Comparison of ENCODE assay signal across 8 mouse cellular contexts in the genomic region with DNA sequence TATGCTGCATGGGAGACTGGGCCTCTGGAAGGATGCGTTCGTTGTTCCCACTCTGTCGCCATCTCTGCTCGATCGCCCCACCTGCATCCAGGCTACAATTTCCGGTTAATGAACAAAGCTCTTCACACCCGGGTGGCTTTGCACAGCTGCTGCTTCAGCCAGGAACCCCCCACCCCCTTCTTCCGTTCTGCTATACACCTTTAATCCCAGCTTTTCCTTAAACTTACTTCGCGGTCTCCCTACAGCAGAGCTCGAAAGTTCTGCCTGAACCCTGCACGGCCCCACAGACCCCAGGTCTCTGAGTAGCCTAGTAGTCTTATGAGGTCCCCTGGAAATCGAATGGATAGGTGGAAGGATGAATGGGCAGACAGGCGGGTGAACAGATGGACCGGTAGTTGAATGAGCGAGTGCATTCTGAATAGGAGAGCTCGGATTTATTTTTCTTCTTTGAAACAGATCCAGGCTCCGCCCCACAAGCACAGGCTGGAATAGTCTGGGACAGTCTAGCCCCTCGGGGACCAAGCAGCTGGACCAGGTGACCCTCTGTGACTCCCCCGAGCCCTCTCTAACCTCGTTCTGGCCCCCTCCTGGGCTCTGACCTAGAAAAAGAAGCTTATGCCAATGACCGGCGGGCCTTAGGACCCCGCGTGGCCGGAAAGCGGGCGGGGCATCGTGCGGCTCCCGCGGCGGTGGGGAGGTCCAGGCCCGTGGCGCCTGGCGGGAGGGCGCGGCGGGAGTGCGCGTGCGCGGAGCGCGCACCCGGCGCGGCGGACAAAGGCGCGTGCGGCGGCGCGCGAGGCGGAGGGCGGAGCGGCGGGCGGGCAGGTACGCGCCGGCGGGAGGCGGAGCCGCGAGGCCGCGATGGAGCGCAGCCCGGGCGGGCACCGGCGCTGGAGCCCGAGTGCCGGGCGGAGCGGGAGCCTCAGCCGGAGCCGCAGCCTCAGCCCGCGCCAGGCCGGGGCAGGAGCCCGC. TPM values are rescaled to one million over a fixed set of nuclear protein-coding genes. Genes with fewer than 3 reads are reported as not detected.
DNase-seq lines count a peak whose midpoint lies in the region; ATAC-seq and TF ChIP-seq lines count a peak whose summit lies in the region.

A gene (plus strand): TSS at position 908 of the 972 bp plus-strand sequence.

- H3K36me3 ChIP-seq in forebrain, embryonic 10.5 days (replicated peaks) = peaks cover 28% of the 10 kb centered on the region
- peaks cover 2% of the 10 kb centered on the region for H3K36me3 ChIP-seq in heart, embryonic 14.5 days (ENCODE audit: control insufficient read depth, insufficient read depth, low read length)
- H3K36me3 ChIP-seq in liver, embryonic 11.5 days (ENCODE audit: control insufficient read depth, insufficient read depth, low read length) = no peaks in the 10 kb centered on the region; the same call in 1 of the 2 replicates
- no peaks in the 10 kb centered on the region for H3K36me3 ChIP-seq in myocyte (ENCODE audit: control insufficient read depth, insufficient read depth)

- peak within 1 kb of the TSS; percentile 85 for H3K4me2 ChIP-seq in heart, embryonic 14.5 days (ENCODE audit: low read length)
- H3K4me2 ChIP-seq in liver, embryonic 11.5 days = peak within 1 kb of the TSS; percentile 98
- H3K4me2 ChIP-seq in myocyte (ENCODE audit: low read depth) = peak within 1 kb of the TSS; percentile 93

- H3K4me3 ChIP-seq in forebrain, embryonic 10.5 days = peak within 1 kb of the TSS; percentile 79
- peak within 1 kb of the TSS; percentile 61 to 83 for H3K4me3 ChIP-seq in heart, embryonic 14.5 days (ENCODE audit: control insufficient read depth in 1 of 2, insufficient read depth in 1 of 2, low read depth in 1 of 2, low read length in 2 of 2)
- peak within 1 kb of the TSS; percentile 79 for H3K4me3 ChIP-seq in liver, embryonic 11.5 days (ENCODE audit: low read depth, low read length)
- peak within 1 kb of the TSS; percentile 39 for H3K4me3 ChIP-seq in myocyte

- H3K4me1 ChIP-seq in forebrain, embryonic 10.5 days = peaks cover 60% of the 10 kb centered on the region
- peaks cover 3 to 29% of the 10 kb centered on the region in 2 experiments; a peak in 3 of 4 replicates for H3K4me1 ChIP-seq in heart, embryonic 14.5 days (ENCODE audit: control insufficient read depth in 2 of 2, insufficient read depth in 2 of 2, low read length in 2 of 2)
- peaks cover 25% of the 10 kb centered on the region for H3K4me1 ChIP-seq in liver, embryonic 11.5 days (replicated peaks; ENCODE audit: control insufficient read depth, insufficient read depth, low read length)

- H3K27me3 ChIP-seq in forebrain, embryonic 10.5 days (ENCODE audit: poor library complexity, severe bottlenecking) = peaks cover 35% of the 10 kb centered on the region
- H3K27me3 ChIP-seq in heart, embryonic 14.5 days (ENCODE audit: control insufficient read depth, insufficient read depth, low read length) = 0 out of 2 replicates have a peak, but pooled peaks cover 3% of the 10 kb centered on the region
- peaks cover 48% of the 10 kb centered on the region for H3K27me3 ChIP-seq in liver, embryonic 11.5 days (replicated peaks; ENCODE audit: control insufficient read depth, insufficient read depth, low read length)
- no peaks in the 10 kb centered on the region for H3K27me3 ChIP-seq in myocyte (ENCODE audit: control insufficient read depth, insufficient read depth, insufficient read length)

- peak; percentile 56 for DNase-seq in c-Kit-positive CD71-negative TER-119-negative erythroid progenitor cells, embryonic 14.5 days (ENCODE audit: low read depth)
- peak; percentile 89 for DNase-seq in forebrain, embryonic 10.5 days (ENCODE audit: extremely low spot score, low spot score)
- DNase-seq in kidney, postnatal 10 days = peak; percentile 95
- DNase-seq in liver, embryonic 11.5 days (ENCODE audit: low spot score) = peak; percentile 89
- peak; percentile 85 to 93 for DNase-seq in spleen, postnatal 4 days (ENCODE audit: low spot score in 2 of 2)

- peak; percentile 71 for TF ChIP-seq POLR2A in myocyte (IDR thresholded peaks at IDR 0.05; ENCODE audit: insufficient read length, low read depth)

- 2% methylated on average over 85 of the region's 85 CpGs for WGBS in forebrain, embryonic 10.5 days
- under 1% methylated on average over 69 of the region's 85 CpGs for WGBS in heart, embryonic 14.5 days
- WGBS in liver, embryonic 11.5 days = under 1% methylated on average over 83 of the region's 85 CpGs

- peak; percentile 74 for ATAC-seq in CD4-positive, CD25-positive, alpha-beta regulatory T cell, adult 4 months
- peak; percentile 90 for ATAC-seq in heart, embryonic 14.5 days (ENCODE audit: insufficient number of reproducible peaks, insufficient read depth, low FRiP score, low read depth)
- peak; percentile 88 for ATAC-seq in liver, embryonic 11.5 days (replicated peaks; ENCODE audit: low FRiP score)

- peak within 1 kb of the TSS; percentile 99 for H3K27ac ChIP-seq in forebrain, embryonic 10.5 days
- H3K27ac ChIP-seq in heart, embryonic 14.5 days (replicated peaks in 1 of 2; ENCODE audit: control insufficient read depth in 1 of 2, insufficient read depth in 1 of 2, low read depth in 2 of 2, low read length in 2 of 2) = peak within 1 kb of the TSS; percentile 80 to 82
- H3K27ac ChIP-seq in liver, embryonic 11.5 days (ENCODE audit: low read depth, low read length) = peak within 1 kb of the TSS; percentile 70

- no peaks in the 10 kb centered on the region for H3K9me3 ChIP-seq in forebrain, embryonic 10.5 days
- H3K9me3 ChIP-seq in heart, embryonic 14.5 days (ENCODE audit: control insufficient read depth, low read length) = no peaks in the 10 kb centered on the region
- H3K9me3 ChIP-seq in liver, embryonic 11.5 days (ENCODE audit: control insufficient read depth, low read length) = no peaks in the 10 kb centered on the region

- H3ac ChIP-seq in myocyte (ENCODE audit: control insufficient read depth, insufficient read length) = peak within 1 kb of the TSS; percentile 70

- no peaks in the 10 kb centered on the region for H3K79me2 ChIP-seq in myocyte (ENCODE audit: control insufficient read depth, insufficient read depth)

- H3K9ac ChIP-seq in heart, embryonic 14.5 days (ENCODE audit: low read length) = peak within 1 kb of the TSS; percentile 86
- peak within 1 kb of the TSS; percentile 78 for H3K9ac ChIP-seq in liver, embryonic 11.5 days (ENCODE audit: low read depth, low read length)

TF ChIP-seq in myocyte, 11 proteins besides CTCF, POLR2A, EP300 and RAD21:
- TF ChIP-seq MYOD1 (IDR thresholded peaks at IDR 0.05; ENCODE audit: control insufficient read depth in 1 of 3, insufficient read length in 2 of 3, low read depth in 2 of 3) (peak in 1 of 3 experiments; percentile 21), E2F4 (IDR thresholded peaks at IDR 0.05; ENCODE audit: insufficient read depth) (peak; percentile 44), TCF3 (IDR thresholded peaks at IDR 0.05; ENCODE audit: insufficient read length, low read depth) (peak; percentile 2), REST (IDR thresholded peaks at IDR 0.05; ENCODE audit: insufficient read depth, insufficient read length) (no peak), POLR2AphosphoS2 (IDR thresholded peaks at IDR 0.05; ENCODE audit: insufficient read length, low read depth) (no peak), MYOG (IDR thresholded peaks at IDR 0.05; ENCODE audit: control insufficient read depth in 1 of 3, insufficient read depth in 1 of 3, insufficient read length in 2 of 3, low read depth in 2 of 3) (peak in 1 of 3 experiments; percentile 49)

RNA-seq across cellular contexts. Expression of the gene that starts here (rescaled TPM):
- 1 to 10 TPM; 2.7 to 5.0 TPM for polyA plus RNA-seq in CD4-positive, CD25-positive, alpha-beta regulatory T cell, adult 4 months (2017; shearing (Covaris generic))
- 79.1 and 83.0 TPM in 2 replicates for polyA plus RNA-seq in forebrain, embryonic 10.5 days (2016; fragmentation: Nextera tagmentation; extraction: Ambion mirVana)
- polyA plus RNA-seq in heart, embryonic 14.5 days (2014; fragmentation: Nextera tagmentation; extraction: Ambion mirVana) = 15.2 and 16.8 TPM in 2 replicates
- polyA plus RNA-seq in liver, embryonic 11.5 days (2014; fragmentation: Nextera tagmentation; extraction: Ambion mirVana) = 13.6 and 14.2 TPM in 2 replicates
- 16.1 TPM for polyA plus RNA-seq in myocyte (2012; fragmentation: generic; extraction: Trizol)

Comparison
In these comparisons a context has a peak if more than half of its experiments do, and no peak if none do; other contexts are left out.
1. Peak in every context shown above with its lines: DNase-seq, ATAC-seq, H3K4me3 ChIP-seq and H3K27ac ChIP-seq.